Mouse (Mus musculus) c-Kit-negative CD71-positive TER-119-positive erythroid progenitor cells, embryonic 14.5 days (primary cell): ENCODE data around the gene Zpbp2.

Experiments
- DNase-seq: peaks from one replicate; pipeline ENCODE4 v3.0.0-alpha.2; 2013; ENCODE audit warnings: low read depth, low spot score

Gene Zpbp2

GRCm38 (mm10) chr11:98550975-98551828 lies at the start of gene Zpbp2:
Zpbp2 (plus strand) TSS chr11:98551097.
- peak; percentile 88 for DNase-seq

- no peak for DNase-seq
These were observed 46.0 kb upstream of the Zpbp2 start for GRCm38 (mm10) chr11:98504926-98505325.

GRCm38 (mm10) chr11:98509434-98509833 lies 41.5 kb upstream of the Zpbp2 start:
- DNase-seq = no peak

- DNase-seq = no peak
These were observed 40.8 kb upstream of the Zpbp2 start for GRCm38 (mm10) chr11:98510125-98510524.

GRCm38 (mm10) chr11:98512881-98513280 lies 38.0 kb upstream of the Zpbp2 start:
- DNase-seq = no peak

GRCm38 (mm10) chr11:98513356-98513936 lies 37.5 kb upstream of the Zpbp2 start:
- DNase-seq = no peak

- no peak for DNase-seq
These were observed 30.4 kb upstream of the Zpbp2 start for GRCm38 (mm10) chr11:98520468-98520867.

GRCm38 (mm10) chr11:98525140-98525539 lies 25.8 kb upstream of the Zpbp2 start:
- DNase-seq = no peak

GRCm38 (mm10) chr11:98526824-98527461 lies 24.0 kb upstream of the Zpbp2 start:
- DNase-seq = no peak

GRCm38 (mm10) chr11:98537480-98538034 lies 13.3 kb upstream of the Zpbp2 start:
- DNase-seq = no peak

- no peak for DNase-seq
These were observed 10.6 kb upstream of the Zpbp2 start for GRCm38 (mm10) chr11:98540319-98540718.

GRCm38 (mm10) chr11:98542553-98542952 lies 8.3 kb upstream of the Zpbp2 start:
- no peak for DNase-seq

GRCm38 (mm10) chr11:98543414-98543813 lies 7.5 kb upstream of the Zpbp2 start:
- no peak for DNase-seq

- DNase-seq = no peak
These were observed 5.8 kb upstream of the Zpbp2 start for GRCm38 (mm10) chr11:98544890-98545677.

GRCm38 (mm10) chr11:98545711-98546231 lies 5.1 kb upstream of the Zpbp2 start, which contains the start of gene Ikzf3:
Ikzf3 (minus strand) TSS chr11:98546031.
- no peak for DNase-seq

GRCm38 (mm10) chr11:98546529-98547307 lies 4.2 kb upstream of the Zpbp2 start:
- no peak for DNase-seq

- DNase-seq = no peak
These were observed 3.6 kb upstream of the Zpbp2 start for GRCm38 (mm10) chr11:98547308-98547693.

GRCm38 (mm10) chr11:98549363-98549762 lies 1.5 kb upstream of the Zpbp2 start:
- DNase-seq = no peak

- no peak for DNase-seq
These were observed 454 bp upstream of the Zpbp2 start for GRCm38 (mm10) chr11:98550311-98550974.

GRCm38 (mm10) chr11:98553966-98554365 lies 3.1 kb downstream of the Zpbp2 start:
- no peak for DNase-seq
